Mouse (Mus musculus) heart, postnatal 0 days (tissue): Measurements from ENCODE around the gene Gja3. TPM values are rescaled to one million over a fixed set of nuclear protein-coding genes. Genes with fewer than 3 reads are reported as not detected.
"Not testable (repeated sequence)": the region's sequence is repeated elsewhere in the genome, so short reads cannot be mapped to it uniquely, and the experiment has no call there.

Source experiments
- ATAC-seq: fragments of 200-750 bp; cut with Nextera tagmentation; 2 replicates; pipeline ENCODE4 v1.8.0; 2017; ENCODE audit warnings: low read depth, moderate number of reproducible peaks, moderate library complexity; ENCODE audit not compliant: insufficient read depth
- DNase-seq: peaks from one replicate; pipeline ENCODE4 v3.0.0-alpha.2; 2016; ENCODE audit warnings: low spot score
- H3K27ac ChIP-seq: fragments of 300-500 bp; sonication (generic); 2 replicates; pipeline ENCODE4 v1.5.1; 2014; ENCODE audit warnings: low read depth, mild to moderate bottlenecking
- H3K27me3 ChIP-seq: fragments of 300-500 bp; sonication (generic); 2 replicates; pipeline ENCODE4 v1.6.1; 2014; ENCODE audit warnings: low read length, mixed read lengths; ENCODE audit not compliant: control insufficient read depth, insufficient read depth
- H3K36me3 ChIP-seq: fragments of 300-500 bp; sonication (generic); replicated peaks from 2 replicates; pipeline ENCODE4 v1.6.1; 2014; ENCODE audit warnings: low read length, mixed read lengths; ENCODE audit not compliant: control insufficient read depth, insufficient read depth
- H3K4me1 ChIP-seq: fragments of 300-500 bp; sonication (generic); 2 replicates; pipeline ENCODE4 v1.6.1; 2014; ENCODE audit warnings: antibody characterized with exemption; ENCODE audit not compliant: control insufficient read depth, insufficient read depth
- H3K4me2 ChIP-seq: fragments of 300-500 bp; sonication (generic); 2 replicates; pipeline ENCODE4 v1.6.1; 2014; ENCODE audit warnings: low read depth, mild to moderate bottlenecking, low read length, moderate library complexity
- H3K4me3 ChIP-seq: fragments of 300-500 bp; sonication (generic); 2 replicates; pipeline ENCODE4 v1.5.1; 2014; ENCODE audit warnings: low read depth, low read length
- H3K9ac ChIP-seq: fragments of 300-500 bp; sonication (generic); replicated peaks from 2 replicates; pipeline ENCODE4 v1.6.1; 2014; ENCODE audit warnings: low read depth, low read length, mixed read lengths
- H3K9me3 ChIP-seq: fragments of 300-500 bp; sonication (generic); replicated peaks from 2 replicates; pipeline ENCODE4 v1.6.1; 2016; ENCODE audit warnings: low read length; ENCODE audit not compliant: control insufficient read depth
- CTCF ChIP-seq: IDR thresholded peaks from 2 replicates; pipeline ENCODE4 v1.5.1; 2016; ENCODE audit warnings: antibody characterized with exemption, control low read depth, low read depth
- EP300 ChIP-seq: IDR thresholded peaks from 2 replicates; pipeline ENCODE4 v1.6.1; 2016; ENCODE audit warnings: antibody characterized with exemption, low read depth
- WGBS: fragments of 180-500 bp; shearing (Covaris S2); extraction: QIAGEN DNeasy Blood & Tissue Kit; methylation state at CpG from one replicate; pipeline ENCODE4 v1.1.7; 2014; 5-methylcytosine and 5-hydroxymethylcytosine counted together
- polyA plus RNA-seq: library from polyadenylated mRNA; unstranded; fragments of >200 nt; fragmentation: Nextera tagmentation; extraction: Ambion mirVana; gene quantifications from 2 replicates; pipeline ENCODE4 v1.2.1, GENCODE M21; 2015
- total RNA-seq: library from RNA; depleted of rRNA; stranded (reverse); fragments of >200 nt; gene quantifications from 2 replicates; pipeline ENCODE4 v1.2.3, GENCODE M21; 2014; ENCODE audit warnings: low replicate concordance

Gja3 gene
- total and polyA plus RNA-seq, 2 experiments from 2014 or later, result 40.7 to 61.0 TPM

DNA sequence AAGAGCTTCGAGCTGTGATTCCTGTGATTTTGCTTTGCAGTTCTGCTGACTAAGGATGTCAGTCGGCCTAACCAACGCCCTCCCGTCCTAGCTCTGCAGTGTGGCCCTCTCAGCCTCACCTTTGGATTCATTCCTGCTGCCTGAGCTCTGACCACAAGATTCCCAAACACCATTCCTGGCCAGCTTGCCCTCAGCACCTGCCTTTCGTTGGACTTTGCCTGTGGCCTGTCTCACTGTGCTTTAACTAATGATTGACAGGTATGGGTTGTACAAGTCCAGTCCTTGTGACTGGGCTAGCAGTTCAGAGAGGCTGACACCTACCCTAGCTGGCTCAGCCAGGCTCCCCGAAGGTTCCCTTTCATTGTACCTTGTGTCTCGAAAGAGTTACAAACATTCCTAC, 31.2 kb upstream of the Gja3 start:
- no peak for ATAC-seq
- Histone ChIP-seq H3K4me1 (peaks cover 4% of the 10 kb centered on the region; the same call in 1 of the 2 replicates), H3K4me2 (no peak overlapping the region), H3K9ac (no peak overlapping the region), H3K36me3 (no peaks in the 10 kb centered on the region), H3K27ac (no peak overlapping the region), H3K27me3 (no peaks in the 10 kb centered on the region), H3K4me3 (no peak overlapping the region), H3K9me3 (no peaks in the 10 kb centered on the region)
- TF ChIP-seq CTCF (no peak), EP300 (no peak)
- no peak for DNase-seq
- 76% methylated on average over 7 of the region's 7 CpGs for WGBS

DNA sequence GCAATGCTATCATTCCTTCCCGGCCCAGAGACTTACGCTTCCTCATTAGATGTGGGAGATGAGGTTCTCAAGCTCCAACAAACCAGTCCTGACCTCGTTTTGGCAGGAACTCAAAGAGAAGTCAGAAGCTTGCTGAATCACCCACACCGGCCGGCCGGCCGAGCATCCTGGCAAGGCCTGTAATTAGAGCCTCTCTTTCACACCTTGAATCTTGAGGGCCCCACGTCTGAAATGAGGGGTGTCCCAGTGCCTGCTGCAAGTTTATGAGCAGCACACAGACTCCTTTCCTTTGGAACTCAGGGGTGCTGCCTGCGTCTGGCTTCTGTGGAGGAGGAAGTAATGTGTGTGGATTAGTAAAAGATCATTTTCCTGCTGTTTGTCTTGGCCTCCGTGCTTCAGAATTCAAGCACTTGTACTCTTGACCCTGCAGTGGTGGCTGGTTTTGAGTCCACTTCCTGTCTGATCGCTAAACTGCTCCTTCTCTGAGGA, 26.3 kb upstream of the Gja3 start:
- Histone ChIP-seq H3K4me3 (no peak overlapping the region), H3K9me3 (no peaks in the 10 kb centered on the region), H3K9ac (no peak overlapping the region), H3K4me1 (peaks cover 4% of the 10 kb centered on the region; the same call in 1 of the 2 replicates), H3K4me2 (no peak overlapping the region), H3K27me3 (no peaks in the 10 kb centered on the region), H3K27ac (no peak overlapping the region), H3K36me3 (no peaks in the 10 kb centered on the region)
- DNase-seq (peak; percentile 40), ATAC-seq (no peak)
- WGBS, result 41% methylated on average over 11 of the region's 11 CpGs
- no peak for TF ChIP-seq CTCF
- no peak for TF ChIP-seq EP300

DNA sequence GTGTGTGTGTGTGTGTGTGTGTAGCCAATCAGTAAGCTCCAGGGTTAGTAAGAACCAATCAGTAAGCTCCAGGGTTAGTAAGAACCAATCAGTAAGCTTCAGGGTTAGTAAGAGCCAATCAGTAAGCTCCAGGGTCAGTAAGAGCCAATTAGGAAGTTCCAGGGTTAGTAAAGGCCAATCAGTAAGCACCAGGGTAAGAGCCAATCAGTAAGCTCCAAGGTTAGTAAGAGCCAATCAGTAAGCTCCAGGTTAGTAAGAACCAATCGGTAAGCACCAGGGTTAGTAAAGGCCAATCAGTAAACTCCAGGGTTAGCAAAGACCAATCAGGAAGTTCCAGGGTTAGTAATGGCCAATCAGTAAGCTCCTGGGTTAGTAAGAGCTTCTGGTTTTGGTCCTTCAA, 25.0 kb upstream of the Gja3 start:
- H3K9ac ChIP-seq, result no peak overlapping the region
- TF ChIP-seq CTCF (no peak), EP300 (no peak)
- WGBS, result 94% methylated on average over 1 of the region's 1 CpGs
- H3K4me1 ChIP-seq, result peaks cover 4% of the 10 kb centered on the region; the same call in 1 of the 2 replicates
- no peaks in the 10 kb centered on the region for H3K36me3 ChIP-seq
- no peak for DNase-seq
- no peaks in the 10 kb centered on the region for H3K9me3 ChIP-seq
- no peak for ATAC-seq
- H3K27me3 ChIP-seq, result no peaks in the 10 kb centered on the region
- no peak overlapping the region for H3K4me3 ChIP-seq
- H3K27ac ChIP-seq, result no peak overlapping the region
- no peak overlapping the region for H3K4me2 ChIP-seq

DNA sequence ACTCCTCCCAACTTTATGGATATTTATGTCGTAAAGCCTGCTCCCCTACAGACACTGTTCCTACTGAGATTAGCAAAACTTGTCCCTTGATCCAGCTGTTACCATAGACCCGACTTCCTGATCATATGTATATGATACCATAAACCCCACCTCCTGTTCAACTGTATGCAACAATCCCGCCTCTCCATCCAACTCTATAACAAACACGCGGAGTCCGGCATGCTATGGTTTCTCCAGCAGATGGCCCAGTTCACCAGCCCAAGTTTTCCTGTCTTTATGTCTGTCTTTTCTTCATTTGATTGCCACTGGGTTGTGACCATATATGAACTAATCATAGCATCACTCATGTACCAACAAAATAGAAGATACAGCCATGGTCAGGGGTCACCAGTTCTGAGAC, 17.6 kb upstream of the Gja3 start:
- no peaks in the 10 kb centered on the region for H3K4me1 ChIP-seq
- H3K9ac ChIP-seq, result no peak overlapping the region
- 77% methylated on average over 6 of the region's 6 CpGs for WGBS
- ATAC-seq (no peak), DNase-seq (no peak)
- no peaks in the 10 kb centered on the region for H3K27me3 ChIP-seq
- H3K4me2 ChIP-seq, result no peak overlapping the region
- no peaks in the 10 kb centered on the region for H3K9me3 ChIP-seq
- no peaks in the 10 kb centered on the region for H3K36me3 ChIP-seq
- no peak overlapping the region for H3K4me3 ChIP-seq
- peak; percentile 15; the same call in 1 of the 2 replicates for TF ChIP-seq CTCF
- no peak for TF ChIP-seq EP300
- no peak overlapping the region for H3K27ac ChIP-seq

DNA sequence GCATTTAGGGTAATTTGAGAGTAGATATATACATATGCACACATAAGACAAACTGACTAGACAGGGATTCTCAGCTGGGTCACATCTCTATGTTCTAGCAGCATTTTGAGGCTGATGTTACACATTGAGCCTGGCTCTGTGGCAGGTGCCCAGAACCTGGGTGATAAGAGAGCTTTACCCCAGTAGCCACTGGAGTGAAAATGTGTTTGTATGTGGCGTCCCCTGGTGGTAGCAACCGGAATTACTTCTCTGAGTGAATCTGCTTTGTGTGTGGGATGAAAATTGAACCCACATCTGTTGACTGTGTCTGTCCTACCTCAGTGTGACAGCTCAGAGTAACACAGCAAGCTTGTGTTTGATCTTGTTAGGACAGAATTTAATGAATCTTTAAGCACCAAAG, 12.0 kb upstream of the Gja3 start:
- not testable (repeated sequence) for H3K4me1 ChIP-seq, H3K9ac ChIP-seq, H3K36me3 ChIP-seq, ATAC-seq, H3K4me2 ChIP-seq, DNase-seq, H3K4me3 ChIP-seq, H3K9me3 ChIP-seq, H3K27ac ChIP-seq, H3K27me3 ChIP-seq
- peak; percentile 59 for TF ChIP-seq CTCF
- WGBS, result 5% methylated on average over 2 of the region's 2 CpGs

DNA sequence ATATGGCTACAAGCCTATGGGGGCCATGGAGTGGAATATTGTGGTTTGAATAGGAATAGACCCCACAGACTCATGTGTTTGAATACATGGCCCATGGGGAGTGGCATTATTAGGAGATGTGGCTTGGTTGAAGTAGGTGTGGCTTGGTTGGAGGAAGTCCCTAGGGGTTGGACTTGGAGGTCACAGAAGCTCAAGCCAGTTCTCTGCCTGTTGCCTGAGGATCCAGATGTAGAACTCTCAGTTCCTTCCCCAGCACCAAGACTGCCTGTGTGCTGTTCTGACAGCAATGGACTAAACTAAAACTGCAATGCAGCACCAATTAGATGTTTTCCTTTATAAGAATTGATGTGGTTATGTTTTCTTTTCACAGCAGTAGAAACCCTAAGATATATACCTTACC, 8.2 kb upstream of the Gja3 start:
- Histone ChIP-seq H3K4me1 (no peaks in the 10 kb centered on the region), H3K4me3 (no peak overlapping the region), H3K9me3 (no peaks in the 10 kb centered on the region), H3K27ac (no peak overlapping the region), H3K36me3 (no peaks in the 10 kb centered on the region), H3K4me2 (no peak overlapping the region), H3K27me3 (no peaks in the 10 kb centered on the region), H3K9ac (no peak overlapping the region)
- ATAC-seq (no peak), DNase-seq (no peak)
- TF ChIP-seq EP300 (no peak), CTCF (no peak)
